Mouse (Mus musculus) macrophage (primary cell): ENCODE data around the gene Fdps. TPM values are rescaled to one million over a fixed set of nuclear protein-coding genes. Genes with fewer than 3 reads are reported as not detected.

ENCODE experiments used
- H3K27ac ChIP-seq: fragments of 350-480 bp; formaldehyde crosslinking; 2 replicates; pipeline ENCODE4 v1.9.0; 2021
- H3K36me3 ChIP-seq: fragments of 350-480 bp; formaldehyde crosslinking; 2 replicates; pipeline ENCODE4 v1.9.0; 2021; ENCODE audit errors: inconsistent target
- H3K4me3 ChIP-seq: fragments of 350-480 bp; formaldehyde crosslinking; 2 replicates; pipeline ENCODE4 v1.9.0; 2021; ENCODE audit errors: inconsistent target
- H3K79me2 ChIP-seq: fragments of 350-480 bp; formaldehyde crosslinking; 2 replicates; pipeline ENCODE4 v1.9.0; 2021; ENCODE audit errors: inconsistent target
- WGBS: methylation state at CpG from one replicate; pipeline ENCODE4 v1.1.7; 2026; ENCODE audit warnings: inconsistent platforms; ENCODE audit not compliant: missing documents; 5-methylcytosine and 5-hydroxymethylcytosine counted together
- polyA plus RNA-seq: library from polyadenylated mRNA; stranded (reverse); fragments of 250-400 nt; gene quantifications from 3 replicates; pipeline ENCODE4 v1.2.4, GENCODE M21; 2018; ENCODE audit warnings: inconsistent platforms
- total RNA-seq, 78 experiments: library from RNA; depleted of rRNA; stranded (reverse); fragments of 250-400 nt; gene quantifications; 1 replicate in 9 of 78; 2 replicates in 24 of 78; 3 replicates in 43 of 78; 4 replicates in 2 of 78; pipeline ENCODE4 v1.2.4; 2018; ENCODE audit warnings: inconsistent platforms in 56 of 78

The Fdps gene
- 10 to 100 TPM in 23 of 26 experiments, 1 to 10 TPM in 3; 8.2 to 78.3 (median 22.0) TPM for total RNA-seq (2018; cell fraction: chromatin; rRNA removed)
- total RNA-seq (2018; cell fraction: cytosol; rRNA removed): 100 to 1,000 TPM in 1 of 26 experiments, 10 to 100 TPM in 25; 34.8 to 105 (median 63.6) TPM
- 100 to 1,000 TPM in 1 of 26 experiments, 10 to 100 TPM in 25; 12.2 to 146 (median 26.0) TPM for total RNA-seq (2018; cell fraction: nucleus; rRNA removed)
- polyA plus RNA-seq: 31.5 to 168 TPM (median 106 TPM) in 3 replicates

DNA sequence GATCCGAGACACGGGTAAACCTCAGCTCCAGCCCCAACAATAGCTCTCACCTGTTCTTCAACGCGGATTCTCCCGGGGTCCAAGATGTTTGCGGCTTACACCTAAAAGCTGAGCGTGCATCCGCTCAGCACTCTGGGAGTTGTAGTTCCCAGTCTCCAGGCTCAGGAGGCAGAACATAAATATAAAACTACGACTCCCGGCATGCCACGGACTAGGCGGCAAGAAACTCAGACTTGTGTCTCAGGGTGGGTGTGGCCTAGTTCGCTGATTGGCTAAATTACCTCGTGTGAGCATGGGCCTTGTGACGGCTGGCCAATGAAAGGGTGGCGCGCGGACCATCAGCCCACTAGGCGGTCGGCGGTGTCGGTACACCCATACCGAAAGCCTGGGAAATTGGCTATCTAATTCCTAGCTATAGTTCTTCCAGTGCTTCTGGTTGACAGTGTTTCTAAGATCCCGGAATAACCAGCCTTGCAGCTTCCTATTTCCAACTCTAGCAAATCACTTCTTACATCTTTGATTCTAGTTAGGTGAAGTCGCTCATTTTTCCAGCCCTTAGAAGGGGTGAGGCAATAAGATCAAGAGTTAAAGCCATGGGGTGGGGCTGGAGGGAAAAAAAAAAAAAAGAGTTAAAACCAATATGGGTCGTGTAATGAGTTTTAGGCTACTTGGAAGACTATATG lies at the start of gene Fdps:
Gene Fdps, minus strand, starts transcription at position 148 of the 683 bp plus-strand sequence.
- H3K79me2 ChIP-seq: peaks cover 38% of the 10 kb centered on the region
- 0 out of 2 replicates have a peak, but pooled peaks cover 5% of the 10 kb centered on the region for H3K36me3 ChIP-seq
- H3K4me3 ChIP-seq: peak within 1 kb of the TSS; percentile 75
- peak within 1 kb of the TSS; percentile 93 for H3K27ac ChIP-seq
- 0% methylated on average over 25 of the region's 26 CpGs for WGBS

- Histone ChIP-seq H3K36me3 (no peaks in the 10 kb centered on the region), H3K4me3 (no peak overlapping the region), H3K27ac (no peak overlapping the region), H3K79me2 (no peaks in the 10 kb centered on the region)
- 83% methylated on average over 14 of the region's 14 CpGs for WGBS
Measured at GRCm38 (mm10) chr3:89148567-89148966, 46.8 kb upstream of the Fdps start.

GRCm38 (mm10) chr3:89147979-89148311 lies 46.2 kb upstream of the Fdps start:
- Histone ChIP-seq H3K4me3 (no peak overlapping the region), H3K36me3 (no peaks in the 10 kb centered on the region), H3K27ac (no peak overlapping the region), H3K79me2 (no peaks in the 10 kb centered on the region)
- WGBS: 25% methylated on average over 15 of the region's 15 CpGs

GRCm38 (mm10) chr3:89147101-89147978 lies 45.6 kb upstream of the Fdps start:
- 33% methylated on average over 26 of the region's 26 CpGs for WGBS
- no peaks in the 10 kb centered on the region for H3K36me3 ChIP-seq
- H3K4me3 ChIP-seq: no peak overlapping the region
- no peaks in the 10 kb centered on the region for H3K79me2 ChIP-seq
- H3K27ac ChIP-seq: no peak overlapping the region

DNA sequence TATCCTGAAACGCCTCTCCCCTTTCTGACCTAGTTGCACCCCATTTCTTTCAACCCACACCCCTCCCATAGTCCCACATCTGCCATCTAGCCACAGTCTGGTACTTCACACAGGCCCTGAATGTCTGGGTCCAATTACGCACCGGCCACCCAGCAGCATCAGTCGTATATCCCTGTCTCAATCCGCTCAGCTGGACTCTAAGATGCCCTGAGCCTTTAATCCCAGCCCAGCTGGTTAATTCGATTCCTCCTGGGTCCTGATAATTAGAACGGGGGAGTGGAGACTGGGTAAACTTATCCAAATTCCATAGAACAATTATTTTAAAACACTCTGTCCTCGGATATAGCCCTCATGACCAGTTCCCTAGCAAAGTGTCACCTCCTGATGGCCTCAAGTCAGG lies 43.8 kb upstream of the Fdps start:
- Histone ChIP-seq H3K79me2 (no peaks in the 10 kb centered on the region), H3K4me3 (no peak overlapping the region), H3K27ac (no peak overlapping the region), H3K36me3 (no peaks in the 10 kb centered on the region)
- WGBS: 73% methylated on average over 8 of the region's 8 CpGs

DNA sequence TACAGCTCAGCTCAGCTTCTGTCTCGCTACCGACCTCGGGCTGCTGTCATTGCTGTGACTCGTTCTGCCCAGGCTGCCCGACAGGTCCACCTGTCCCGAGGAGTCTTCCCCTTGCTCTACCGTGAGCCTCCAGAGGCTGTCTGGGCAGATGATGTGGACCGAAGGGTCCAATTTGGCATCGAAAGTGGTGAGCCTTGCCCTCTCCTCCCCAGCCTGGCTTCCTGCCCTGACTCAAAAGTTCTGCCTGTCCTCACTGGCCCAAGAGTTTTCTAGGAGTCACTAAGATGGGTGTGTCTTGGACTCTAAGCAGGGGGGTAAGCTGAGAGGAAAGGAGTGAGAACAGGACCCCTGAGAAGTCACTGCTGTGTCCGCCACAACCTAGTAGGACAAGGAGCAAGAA lies 43.1 kb upstream of the Fdps start:
- H3K27ac ChIP-seq: no peak overlapping the region
- WGBS: 72% methylated on average over 10 of the region's 10 CpGs
- no peak overlapping the region for H3K4me3 ChIP-seq
- no peaks in the 10 kb centered on the region for H3K36me3 ChIP-seq
- H3K79me2 ChIP-seq: no peaks in the 10 kb centered on the region

DNA sequence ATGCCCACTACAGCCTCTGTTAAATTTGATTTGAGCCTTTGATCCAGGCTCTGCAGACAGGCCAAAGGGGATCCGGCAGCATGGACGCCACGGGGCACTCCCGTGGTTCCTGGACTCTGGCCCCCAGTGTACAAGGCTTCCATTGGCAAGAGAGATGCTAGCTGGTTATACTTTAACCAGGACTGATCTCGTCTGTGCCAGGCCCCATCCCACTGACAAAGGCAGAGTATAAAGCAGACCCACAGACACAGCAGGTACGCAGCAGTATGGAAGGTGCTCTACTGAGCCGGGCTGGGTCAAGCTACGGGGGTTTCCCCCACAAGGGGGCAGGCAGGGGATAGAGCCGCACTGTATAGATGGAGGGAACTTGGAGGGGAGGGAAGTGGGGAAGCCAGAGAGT lies 34.6 kb upstream of the Fdps start:
- 43% methylated on average over 9 of the region's 9 CpGs for WGBS
- no peaks in the 10 kb centered on the region for H3K36me3 ChIP-seq
- H3K79me2 ChIP-seq: no peaks in the 10 kb centered on the region
- no peak overlapping the region for H3K4me3 ChIP-seq
- no peak overlapping the region for H3K27ac ChIP-seq

GRCm38 (mm10) chr3:89135958-89136357 lies 34.2 kb upstream of the Fdps start, which contains the start of gene Pklr:
Gene Pklr, plus strand, starts transcription at chr3:89136142.
- no peak within 1 kb of the TSS for H3K4me3 ChIP-seq
- no peak within 1 kb of the TSS for H3K27ac ChIP-seq
- 63% methylated on average over 2 of the region's 3 CpGs for WGBS

DNA sequence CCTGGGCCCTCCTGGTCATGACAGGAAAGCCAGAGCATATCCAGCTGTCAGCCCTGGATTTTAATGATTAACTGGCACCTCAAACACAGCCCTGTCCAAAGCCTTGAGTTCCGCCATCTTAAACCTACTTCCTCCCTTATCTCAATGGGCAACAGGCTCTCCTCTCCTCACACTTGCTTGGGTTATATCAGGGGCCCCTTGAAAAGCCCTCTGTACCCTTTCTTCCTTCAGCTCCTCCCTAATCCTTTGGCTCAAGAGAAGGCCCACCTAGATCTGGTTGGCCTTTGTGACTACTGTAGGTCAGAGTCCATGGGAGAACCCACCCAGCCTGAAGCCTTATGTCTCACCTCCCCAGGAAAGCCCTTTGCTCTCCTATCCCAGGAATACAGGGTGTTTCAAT lies 32.0 kb upstream of the Fdps start:
- Histone ChIP-seq H3K36me3 (no peaks in the 10 kb centered on the region), H3K4me3 (no peak overlapping the region), H3K79me2 (no peaks in the 10 kb centered on the region), H3K27ac (no peak overlapping the region)
- WGBS: 82% methylated on average over 1 of the region's 1 CpGs

More at GRCm38 (mm10) chr3:89135958-89136357, 34.2 kb upstream of the Fdps start, which contains the start of gene Pklr:
- Histone ChIP-seq H3K79me2 (no peaks in the 10 kb centered on the region), H3K36me3 (no peaks in the 10 kb centered on the region)

- H3K79me2 ChIP-seq: no peaks in the 10 kb centered on the region
- WGBS: 87% methylated on average over 7 of the region's 7 CpGs
- no peak overlapping the region for H3K27ac ChIP-seq
- H3K4me3 ChIP-seq: no peak overlapping the region
- no peaks in the 10 kb centered on the region for H3K36me3 ChIP-seq
Measured at GRCm38 (mm10) chr3:89133063-89133450, 31.3 kb upstream of the Fdps start.

DNA sequence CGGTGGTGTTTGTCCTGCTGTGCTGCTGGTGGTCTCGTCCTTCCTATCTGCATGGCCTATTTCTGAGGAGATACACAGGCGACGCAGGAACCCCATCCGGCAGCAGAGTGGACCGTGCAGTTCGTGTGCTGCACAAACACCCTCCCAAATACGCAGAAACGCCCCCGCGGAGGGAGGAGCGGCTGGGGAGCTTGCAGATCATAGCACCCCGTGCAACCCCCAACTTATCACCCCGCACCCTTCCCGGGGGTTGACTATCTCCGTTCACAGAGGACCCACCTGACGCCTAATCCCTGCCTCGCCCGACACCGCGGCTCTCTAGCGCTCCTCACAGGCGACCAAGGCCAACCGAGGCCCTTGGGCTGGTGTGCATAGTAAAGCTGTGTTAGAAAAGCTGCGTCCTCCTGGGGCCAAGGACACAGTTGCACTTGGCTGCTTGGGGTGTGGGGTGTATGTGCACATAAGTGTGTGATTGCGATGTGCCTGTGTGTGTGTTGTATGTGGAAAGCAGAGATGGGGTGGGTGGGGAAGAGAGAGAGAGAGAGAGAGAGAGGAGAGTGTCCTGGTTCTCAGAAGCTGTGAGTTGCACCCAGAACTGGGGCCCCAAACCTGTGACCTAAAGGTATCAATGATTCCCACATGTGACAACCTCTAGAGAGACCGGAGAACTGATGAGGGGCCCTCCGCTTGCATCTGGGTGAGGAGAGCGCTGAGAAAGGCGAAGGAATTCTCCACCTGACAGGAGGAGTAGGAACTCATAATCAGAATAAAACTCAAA lies 30.7 kb upstream of the Fdps start:
- H3K36me3 ChIP-seq: no peaks in the 10 kb centered on the region
- no peak overlapping the region for H3K27ac ChIP-seq
- no peak overlapping the region for H3K4me3 ChIP-seq
- no peaks in the 10 kb centered on the region for H3K79me2 ChIP-seq
- WGBS: 19% methylated on average over 28 of the region's 30 CpGs

DNA sequence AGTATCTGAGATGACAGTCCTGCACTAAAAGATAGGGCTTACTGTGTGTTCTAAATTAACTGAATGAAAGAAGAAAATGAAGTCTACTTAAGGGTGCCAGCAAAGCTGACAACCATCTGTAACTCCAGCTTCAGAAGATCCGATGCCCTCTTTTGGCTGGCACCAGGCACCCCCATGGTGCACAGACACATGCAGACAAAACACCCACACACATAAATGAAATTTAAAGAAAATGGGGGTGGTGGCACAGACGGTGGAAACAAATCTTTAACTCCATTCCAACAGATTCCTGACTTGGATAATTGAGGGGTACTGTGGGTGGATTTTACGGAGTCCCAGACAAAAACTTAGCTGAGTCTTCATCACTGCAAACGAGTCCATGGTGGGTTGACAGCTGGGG lies 30.1 kb upstream of the Fdps start:
- Histone ChIP-seq H3K4me3 (no peak overlapping the region), H3K27ac (no peak overlapping the region), H3K79me2 (no peaks in the 10 kb centered on the region), H3K36me3 (no peaks in the 10 kb centered on the region)
- 67% methylated on average over 4 of the region's 4 CpGs for WGBS

DNA sequence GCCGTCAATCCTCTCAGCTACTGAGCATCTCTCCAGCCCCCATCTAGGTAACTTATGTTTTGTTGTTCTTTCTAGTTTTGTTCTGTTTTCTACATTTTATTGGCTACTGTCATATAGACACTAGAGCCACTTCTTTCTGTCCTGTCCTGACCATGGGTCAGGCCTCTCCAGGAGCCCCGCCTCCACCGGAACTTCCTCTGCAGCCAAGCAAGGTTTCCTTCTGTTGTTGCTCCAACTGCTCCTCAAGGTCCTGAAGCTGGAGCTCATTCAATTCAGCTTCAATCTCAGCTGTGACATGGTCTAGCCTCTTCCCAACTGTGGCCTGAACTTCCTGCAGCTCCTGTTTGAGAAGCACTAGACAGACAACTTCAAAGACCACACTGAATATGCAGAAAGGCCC lies 28.1 kb upstream of the Fdps start:
- H3K4me3 ChIP-seq: no peak overlapping the region
- H3K36me3 ChIP-seq: no peaks in the 10 kb centered on the region
- no peak overlapping the region for H3K27ac ChIP-seq
- whole genome bisulfite sequencing: 77% methylated on average over 3 of the region's 3 CpGs
- no peaks in the 10 kb centered on the region for H3K79me2 ChIP-seq

- no peaks in the 10 kb centered on the region for H3K79me2 ChIP-seq
- no peaks in the 10 kb centered on the region for H3K36me3 ChIP-seq
- no peak overlapping the region for H3K27ac ChIP-seq
- 91% methylated on average over 3 of the region's 3 CpGs for WGBS
- no peak overlapping the region for H3K4me3 ChIP-seq
Measured at GRCm38 (mm10) chr3:89125981-89126380, 24.2 kb upstream of the Fdps start.
